ENCODE assay signal across 17 mouse cellular contexts in the genomic region with DNA sequence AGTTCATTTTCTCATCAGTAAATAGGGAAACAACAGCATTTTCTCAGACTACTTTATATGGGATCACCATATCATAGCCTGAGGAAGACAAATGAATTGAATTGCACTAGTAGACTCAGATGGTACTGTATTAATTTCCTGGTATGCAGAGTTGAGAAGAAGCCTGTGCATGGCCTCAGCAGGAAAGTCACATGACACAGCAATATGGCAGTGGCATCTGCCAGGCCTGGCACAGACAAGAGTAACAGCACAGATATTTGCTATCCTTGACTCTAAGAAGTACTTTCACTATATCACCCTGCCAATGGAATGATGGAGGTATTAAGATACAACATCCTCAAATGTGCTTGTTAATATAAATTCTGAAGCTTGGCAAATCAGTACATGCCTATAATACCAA.
DNase-seq lines count a peak whose midpoint lies in the region; ATAC-seq and TF ChIP-seq lines count a peak whose summit lies in the region.
"Had no signal": no experiment of that assay in that cellular context is flagged by ENCODE, and none has a peak within 500 bp of the region (broad histone marks: within the 10 kb centered on the region; RNA-seq: fewer than 3 reads in every experiment).

No protein-coding gene starts in this region.

- ATAC-seq in hindbrain, embryonic 16.5 days, result peak; percentile 34; the same call in 1 of the 2 replicates
- no peak for ATAC-seq in hindbrain, embryonic 11.5 days (ENCODE audit: low FRiP score)
- ATAC-seq in lung, postnatal 0 days, result no peak
- ATAC-seq: midbrain, embryonic 16.5 days had no signal

- no peak overlapping the region for H3K4me2 ChIP-seq in hindbrain, embryonic 16.5 days (ENCODE audit: low read length)
- no peak overlapping the region for H3K4me2 ChIP-seq in hindbrain, embryonic 11.5 days (replicated peaks; ENCODE audit: low read depth, low read length)
- no peak overlapping the region for H3K4me2 ChIP-seq in lung, postnatal 0 days (replicated peaks; ENCODE audit: low read depth, low read length)
- H3K4me2 ChIP-seq: limb, embryonic 13.5 days; liver, embryonic 15.5 days had no signal

- no peak for TF ChIP-seq EP300 in lung, postnatal 0 days (IDR thresholded peaks at IDR 0.05)

- no peak overlapping the region for H3K9ac ChIP-seq in hindbrain, embryonic 16.5 days (ENCODE audit: low read depth, low read length)
- no peak overlapping the region for H3K9ac ChIP-seq in hindbrain, embryonic 11.5 days (ENCODE audit: low read depth, low read length)
- no peak overlapping the region for H3K9ac ChIP-seq in lung, postnatal 0 days (replicated peaks; ENCODE audit: low read depth)
- H3K9ac ChIP-seq: limb, embryonic 13.5 days; liver, embryonic 15.5 days had no signal

- H3K4me3 ChIP-seq in hindbrain, embryonic 16.5 days (ENCODE audit: low read length), result no peak overlapping the region
- no peak overlapping the region for H3K4me3 ChIP-seq in hindbrain, embryonic 11.5 days (ENCODE audit: low read depth, low read length)
- H3K4me3 ChIP-seq in layer of hippocampus, adult 2 months, result no peak overlapping the region
- H3K4me3 ChIP-seq in lung, postnatal 0 days (ENCODE audit: low read depth, low read length), result no peak overlapping the region
- H3K4me3 ChIP-seq: limb, embryonic 13.5 days; liver, embryonic 15.5 days; megakaryocyte, embryonic 14.5 days had no signal

- no peaks in the 10 kb centered on the region for H3K4me1 ChIP-seq in hindbrain, embryonic 16.5 days (ENCODE audit: control insufficient read depth, insufficient read depth, low read depth, low read length)
- H3K4me1 ChIP-seq in hindbrain, embryonic 11.5 days (replicated peaks; ENCODE audit: control insufficient read depth, insufficient read depth, low read length), result no peaks in the 10 kb centered on the region
- H3K4me1 ChIP-seq in lung, postnatal 0 days (ENCODE audit: insufficient read depth, low read depth, low read length), result no peaks in the 10 kb centered on the region
- H3K4me1 ChIP-seq: limb, embryonic 13.5 days; liver, embryonic 15.5 days; megakaryocyte, embryonic 14.5 days had no signal

- H3K27ac ChIP-seq in hindbrain, embryonic 16.5 days (ENCODE audit: low read depth, low read length), result no peak overlapping the region
- H3K27ac ChIP-seq in hindbrain, embryonic 11.5 days (ENCODE audit: low read depth, low read length), result no peak overlapping the region
- peak overlapping the region; percentile 43; the same call in 1 of the 2 replicates for H3K27ac ChIP-seq in layer of hippocampus, adult 2 months
- H3K27ac ChIP-seq in lung, postnatal 0 days (ENCODE audit: low read length), result no peak overlapping the region
- H3K27ac ChIP-seq: limb, embryonic 13.5 days; liver, embryonic 15.5 days had no signal

- DNase-seq in hindbrain, embryonic 11.5 days (ENCODE audit: low spot score), result no peak
- peak; percentile 42 for DNase-seq in cerebellum, adult 11 months
- DNase-seq in cerebellum, adult 9-10 months, result peak; percentile 75
- peak; percentile 38 to 57 for DNase-seq in layer of hippocampus, adult 2 months (ENCODE audit: low spot score in 2 of 2)
- no peak for DNase-seq in kidney, postnatal 36 days
- no peak for DNase-seq in lung, postnatal 0 days (ENCODE audit: low spot score)
- DNase-seq: adrenal gland, postnatal 25 days; gastrocnemius, postnatal 25 days; heart, postnatal 10 days; kidney, adult 2 months; kidney, postnatal 25 days; lung, postnatal 14 days had no signal

- no peaks in the 10 kb centered on the region for H3K27me3 ChIP-seq in hindbrain, embryonic 16.5 days (replicated peaks; ENCODE audit: control insufficient read depth, insufficient read depth, low read length)
- H3K27me3 ChIP-seq in hindbrain, embryonic 11.5 days (ENCODE audit: control insufficient read depth, insufficient read depth, low read length), result no peaks in the 10 kb centered on the region
- H3K27me3 ChIP-seq in lung, postnatal 0 days (replicated peaks; ENCODE audit: insufficient read depth, low read length), result no peaks in the 10 kb centered on the region
- H3K27me3 ChIP-seq: limb, embryonic 13.5 days; liver, embryonic 15.5 days; megakaryocyte, embryonic 14.5 days had no signal

- TF ChIP-seq CTCF in layer of hippocampus, adult 2 months (conservative IDR thresholded peaks at IDR 0.05), result no peak
- TF ChIP-seq CTCF in lung, postnatal 0 days (IDR thresholded peaks at IDR 0.05), result no peak

- no peaks in the 10 kb centered on the region for H3K36me3 ChIP-seq in hindbrain, embryonic 16.5 days (ENCODE audit: control insufficient read depth, insufficient read depth, low read length)
- no peaks in the 10 kb centered on the region for H3K36me3 ChIP-seq in hindbrain, embryonic 11.5 days (ENCODE audit: control insufficient read depth, insufficient read depth, low read length)
- no peaks in the 10 kb centered on the region for H3K36me3 ChIP-seq in lung, postnatal 0 days (ENCODE audit: insufficient read depth, low read length)
- H3K36me3 ChIP-seq: limb, embryonic 13.5 days; liver, embryonic 15.5 days had no signal

- no peaks in the 10 kb centered on the region for H3K9me3 ChIP-seq in hindbrain, embryonic 16.5 days (ENCODE audit: control insufficient read depth, low read length)
- H3K9me3 ChIP-seq in hindbrain, embryonic 11.5 days (ENCODE audit: control insufficient read depth, low read length), result no peaks in the 10 kb centered on the region
- no peaks in the 10 kb centered on the region for H3K9me3 ChIP-seq in lung, postnatal 0 days (ENCODE audit: low read length)
- H3K9me3 ChIP-seq: limb, embryonic 13.5 days; liver, embryonic 15.5 days; megakaryocyte, embryonic 14.5 days had no signal

Comparison
In these comparisons a context has a peak if more than half of its experiments do, and no peak if none do; other contexts are left out.
1. DNase-seq: peak in cerebellum, adult 11 months (single experiment), cerebellum, adult 9-10 months (single experiment) and layer of hippocampus, adult 2 months (2 of 2); none in hindbrain, embryonic 11.5 days (single experiment), kidney, postnatal 36 days (0 of 2) and lung, postnatal 0 days (single experiment).